Mouse (Mus musculus): ENCODE data around the gene Krt80. TPM values are rescaled to one million over a fixed set of nuclear protein-coding genes. Genes with fewer than 3 reads are reported as not detected.

The Krt80 gene
- polyA plus RNA-seq, 1 experiment from 2014 or later = 0.08 TPM

- H3K4me3 ChIP-seq (ENCODE audit: low read depth, low read length) = no peak overlapping the region
- no peak overlapping the region for H3K27ac ChIP-seq (ENCODE audit: low read depth, low read length)
- ATAC-seq (ENCODE audit: low read depth) = no peak
- no peaks in the 10 kb centered on the region for H3K27me3 ChIP-seq (ENCODE audit: control insufficient read depth, insufficient read depth, low read length)
- WGBS = 76% methylated on average over 3 of the region's 3 CpGs
- H3K4me2 ChIP-seq (ENCODE audit: low read depth, low read length) = no peak overlapping the region
- H3K9me3 ChIP-seq (ENCODE audit: control insufficient read depth, low read length) = no peaks in the 10 kb centered on the region
- H3K9ac ChIP-seq (replicated peaks; ENCODE audit: low read depth, low read length) = no peak overlapping the region
- no peaks in the 10 kb centered on the region for H3K4me1 ChIP-seq (ENCODE audit: control insufficient read depth, insufficient read depth, low read length)
- no peaks in the 10 kb centered on the region for H3K36me3 ChIP-seq (ENCODE audit: control insufficient read depth, insufficient read depth, low read length)
These were observed 27.0 kb upstream of the Krt80 start for GRCm38 (mm10) chr15:101396921-101397320.

- no peaks in the 10 kb centered on the region for H3K9me3 ChIP-seq (ENCODE audit: control insufficient read depth, low read length)
These were observed 26.5 kb upstream of the Krt80 start for GRCm38 (mm10) chr15:101396466-101396865.

GRCm38 (mm10) chr15:101394908-101395307 is 24.9 kb upstream of the Krt80 start:
- Histone ChIP-seq H3K9me3 (ENCODE audit: control insufficient read depth, low read length) (no peaks in the 10 kb centered on the region), H3K27ac (ENCODE audit: low read depth, low read length) (no peak overlapping the region), H3K36me3 (ENCODE audit: control insufficient read depth, insufficient read depth, low read length) (no peaks in the 10 kb centered on the region), H3K9ac (replicated peaks; ENCODE audit: low read depth, low read length) (no peak overlapping the region), H3K4me1 (ENCODE audit: control insufficient read depth, insufficient read depth, low read length) (no peaks in the 10 kb centered on the region), H3K4me3 (ENCODE audit: low read depth, low read length) (no peak overlapping the region), H3K27me3 (ENCODE audit: control insufficient read depth, insufficient read depth, low read length) (no peaks in the 10 kb centered on the region), H3K4me2 (ENCODE audit: low read depth, low read length) (no peak overlapping the region)
- ATAC-seq (ENCODE audit: low read depth) = no peak
- 63% methylated on average over 7 of the region's 7 CpGs for WGBS

More at GRCm38 (mm10) chr15:101396466-101396865, 26.5 kb upstream of the Krt80 start:
- ATAC-seq (ENCODE audit: low read depth) = no peak
- Histone ChIP-seq H3K4me1 (ENCODE audit: control insufficient read depth, insufficient read depth, low read length) (no peaks in the 10 kb centered on the region), H3K4me2 (ENCODE audit: low read depth, low read length) (no peak overlapping the region), H3K27ac (ENCODE audit: low read depth, low read length) (no peak overlapping the region), H3K4me3 (ENCODE audit: low read depth, low read length) (no peak overlapping the region), H3K9ac (replicated peaks; ENCODE audit: low read depth, low read length) (no peak overlapping the region), H3K36me3 (ENCODE audit: control insufficient read depth, insufficient read depth, low read length) (no peaks in the 10 kb centered on the region), H3K27me3 (ENCODE audit: control insufficient read depth, insufficient read depth, low read length) (no peaks in the 10 kb centered on the region)
- WGBS = 37% methylated on average over 7 of the region's 7 CpGs

- H3K9ac ChIP-seq (replicated peaks; ENCODE audit: low read depth, low read length) = no peak overlapping the region
- no peaks in the 10 kb centered on the region for H3K36me3 ChIP-seq (ENCODE audit: control insufficient read depth, insufficient read depth, low read length)
- 68% methylated on average over 5 of the region's 5 CpGs for WGBS
- ATAC-seq (ENCODE audit: low read depth) = no peak
- H3K4me1 ChIP-seq (ENCODE audit: control insufficient read depth, insufficient read depth, low read length) = no peaks in the 10 kb centered on the region
- H3K27ac ChIP-seq (ENCODE audit: low read depth, low read length) = no peak overlapping the region
- H3K9me3 ChIP-seq (ENCODE audit: control insufficient read depth, low read length) = no peaks in the 10 kb centered on the region
- no peaks in the 10 kb centered on the region for H3K27me3 ChIP-seq (ENCODE audit: control insufficient read depth, insufficient read depth, low read length)
- H3K4me2 ChIP-seq (ENCODE audit: low read depth, low read length) = no peak overlapping the region
- H3K4me3 ChIP-seq (ENCODE audit: low read depth, low read length) = no peak overlapping the region
These were observed 22.3 kb upstream of the Krt80 start for GRCm38 (mm10) chr15:101392251-101392650.

GRCm38 (mm10) chr15:101390203-101390602 is 20.2 kb upstream of the Krt80 start:
- no peaks in the 10 kb centered on the region for H3K27me3 ChIP-seq (ENCODE audit: control insufficient read depth, insufficient read depth, low read length)
- no peak overlapping the region for H3K4me2 ChIP-seq (ENCODE audit: low read depth, low read length)
- no peak overlapping the region for H3K9ac ChIP-seq (replicated peaks; ENCODE audit: low read depth, low read length)
- H3K4me1 ChIP-seq (ENCODE audit: control insufficient read depth, insufficient read depth, low read length) = no peaks in the 10 kb centered on the region
- no peak overlapping the region for H3K4me3 ChIP-seq (ENCODE audit: low read depth, low read length)
- 89% methylated on average over 5 of the region's 5 CpGs for WGBS
- H3K27ac ChIP-seq (ENCODE audit: low read depth, low read length) = no peak overlapping the region
- H3K36me3 ChIP-seq (ENCODE audit: control insufficient read depth, insufficient read depth, low read length) = no peaks in the 10 kb centered on the region
- H3K9me3 ChIP-seq (ENCODE audit: control insufficient read depth, low read length) = no peaks in the 10 kb centered on the region
- no peak for ATAC-seq (ENCODE audit: low read depth)

GRCm38 (mm10) chr15:101388034-101388541 is 18.1 kb upstream of the Krt80 start:
- Histone ChIP-seq H3K4me3 (ENCODE audit: low read depth, low read length) (no peak overlapping the region), H3K36me3 (ENCODE audit: control insufficient read depth, insufficient read depth, low read length) (no peaks in the 10 kb centered on the region), H3K9ac (replicated peaks; ENCODE audit: low read depth, low read length) (no peak overlapping the region), H3K4me2 (ENCODE audit: low read depth, low read length) (no peak overlapping the region), H3K4me1 (ENCODE audit: control insufficient read depth, insufficient read depth, low read length) (no peaks in the 10 kb centered on the region), H3K27me3 (ENCODE audit: control insufficient read depth, insufficient read depth, low read length) (no peaks in the 10 kb centered on the region), H3K9me3 (ENCODE audit: control insufficient read depth, low read length) (no peaks in the 10 kb centered on the region), H3K27ac (ENCODE audit: low read depth, low read length) (no peak overlapping the region)
- 67% methylated on average over 5 of the region's 5 CpGs for WGBS
- no peak for ATAC-seq (ENCODE audit: low read depth)

- Histone ChIP-seq H3K4me1 (ENCODE audit: control insufficient read depth, insufficient read depth, low read length) (no peaks in the 10 kb centered on the region), H3K4me2 (ENCODE audit: low read depth, low read length) (no peak overlapping the region), H3K27ac (ENCODE audit: low read depth, low read length) (no peak overlapping the region), H3K4me3 (ENCODE audit: low read depth, low read length) (no peak overlapping the region), H3K9me3 (ENCODE audit: control insufficient read depth, low read length) (no peaks in the 10 kb centered on the region), H3K9ac (replicated peaks; ENCODE audit: low read depth, low read length) (no peak overlapping the region), H3K36me3 (ENCODE audit: control insufficient read depth, insufficient read depth, low read length) (no peaks in the 10 kb centered on the region), H3K27me3 (ENCODE audit: control insufficient read depth, insufficient read depth, low read length) (no peaks in the 10 kb centered on the region)
- ATAC-seq (ENCODE audit: low read depth) = no peak
- 74% methylated on average over 3 of the region's 3 CpGs for WGBS
These were observed 17.2 kb upstream of the Krt80 start for GRCm38 (mm10) chr15:101387176-101387575.

GRCm38 (mm10) chr15:101385064-101385463 is 15.1 kb upstream of the Krt80 start:
- WGBS = 94% methylated on average over 6 of the region's 6 CpGs
- Histone ChIP-seq H3K27me3 (ENCODE audit: control insufficient read depth, insufficient read depth, low read length) (no peaks in the 10 kb centered on the region), H3K4me3 (ENCODE audit: low read depth, low read length) (no peak overlapping the region), H3K4me2 (ENCODE audit: low read depth, low read length) (no peak overlapping the region), H3K9ac (replicated peaks; ENCODE audit: low read depth, low read length) (no peak overlapping the region), H3K9me3 (ENCODE audit: control insufficient read depth, low read length) (no peaks in the 10 kb centered on the region), H3K4me1 (ENCODE audit: control insufficient read depth, insufficient read depth, low read length) (no peaks in the 10 kb centered on the region), H3K27ac (ENCODE audit: low read depth, low read length) (no peak overlapping the region), H3K36me3 (ENCODE audit: control insufficient read depth, insufficient read depth, low read length) (no peaks in the 10 kb centered on the region)
- no peak for ATAC-seq (ENCODE audit: low read depth)

- no peaks in the 10 kb centered on the region for H3K4me1 ChIP-seq (ENCODE audit: control insufficient read depth, insufficient read depth, low read length)
- H3K4me2 ChIP-seq (ENCODE audit: low read depth, low read length) = no peak overlapping the region
- no peaks in the 10 kb centered on the region for H3K9me3 ChIP-seq (ENCODE audit: control insufficient read depth, low read length)
- ATAC-seq (ENCODE audit: low read depth) = no peak
- WGBS = 79% methylated on average over 7 of the region's 7 CpGs
- H3K27ac ChIP-seq (ENCODE audit: low read depth, low read length) = no peak overlapping the region
- no peaks in the 10 kb centered on the region for H3K36me3 ChIP-seq (ENCODE audit: control insufficient read depth, insufficient read depth, low read length)
- H3K9ac ChIP-seq (replicated peaks; ENCODE audit: low read depth, low read length) = no peak overlapping the region
- H3K4me3 ChIP-seq (ENCODE audit: low read depth, low read length) = no peak overlapping the region
- no peaks in the 10 kb centered on the region for H3K27me3 ChIP-seq (ENCODE audit: control insufficient read depth, insufficient read depth, low read length)
These were observed 14.6 kb upstream of the Krt80 start for GRCm38 (mm10) chr15:101384610-101385009.

All from neural tube, embryonic 14.5 days (tissue).